15 mouse cellular contexts compared by ENCODE assay signal in the genomic region with DNA sequence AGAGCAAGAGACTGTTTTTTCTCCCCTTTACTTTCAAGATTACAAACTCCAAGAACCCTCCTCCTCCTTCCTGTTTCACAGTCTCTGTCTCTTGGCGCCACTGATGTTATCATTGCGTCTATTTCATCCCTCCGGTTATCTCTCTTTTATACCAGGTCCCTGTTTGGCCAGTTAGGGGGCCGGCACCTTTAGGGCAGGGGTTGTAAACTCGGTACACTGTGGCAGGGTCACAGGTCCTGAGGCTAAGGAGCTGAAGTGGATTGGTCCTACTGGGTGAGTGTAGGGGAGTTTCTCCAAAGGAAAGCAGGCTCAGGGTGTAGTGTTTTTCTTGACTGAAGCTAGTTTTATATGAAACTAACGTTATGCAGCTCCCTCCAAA. TPM values are rescaled to one million over a fixed set of nuclear protein-coding genes. Genes with fewer than 3 reads are reported as not detected.
DNase-seq lines count a peak whose midpoint lies in the region; ATAC-seq and TF ChIP-seq lines count a peak whose summit lies in the region.
"Had no signal": no experiment of that assay in that cellular context is flagged by ENCODE, and none has a peak within 500 bp of the region (broad histone marks: within the 10 kb centered on the region; RNA-seq: fewer than 3 reads in every experiment).

No protein-coding gene starts in this region.

- H3K4me3 ChIP-seq in heart, adult 2 months: no peak overlapping the region
- no peak overlapping the region for H3K4me3 ChIP-seq in lung, embryonic 16.5 days (ENCODE audit: low read length)
- H3K4me3 ChIP-seq in intestine, postnatal 0 days (ENCODE audit: low read depth, low read length): no peak overlapping the region
- H3K4me3 ChIP-seq: embryonic facial prominence, embryonic 12.5 days; hindbrain, embryonic 13.5 days; stomach, embryonic 15.5 days had no signal

- 0 out of 2 replicates have a peak, but pooled peaks have one; percentile 28 for ATAC-seq in lung, embryonic 16.5 days (ENCODE audit: low read depth)
- 0 out of 2 replicates have a peak, but pooled peaks have one; percentile 17 for ATAC-seq in intestine, postnatal 0 days
- peak; percentile 21; the same call in 1 of the 2 replicates for ATAC-seq in megakaryocyte progenitor cell, adult 5-6 weeks (replicated peaks; ENCODE audit: poor library complexity)
- ATAC-seq: forebrain, embryonic 14.5 days had no signal

- no peaks in the 10 kb centered on the region for H3K9me3 ChIP-seq in lung, embryonic 16.5 days (ENCODE audit: control insufficient read depth, low read length)
- H3K9me3 ChIP-seq in intestine, postnatal 0 days (ENCODE audit: control insufficient read depth): no peaks in the 10 kb centered on the region
- H3K9me3 ChIP-seq: embryonic facial prominence, embryonic 12.5 days; hindbrain, embryonic 13.5 days; stomach, embryonic 15.5 days had no signal

- H3K27ac ChIP-seq in heart, adult 2 months: no peak overlapping the region
- no peak overlapping the region for H3K27ac ChIP-seq in lung, embryonic 16.5 days (ENCODE audit: low read length)
- no peak overlapping the region for H3K27ac ChIP-seq in intestine, postnatal 0 days (ENCODE audit: low read depth, low read length)
- H3K27ac ChIP-seq: embryonic facial prominence, embryonic 12.5 days; hindbrain, embryonic 13.5 days; macrophage; stomach, embryonic 15.5 days had no signal

- no peak for TF ChIP-seq EP300 in heart, adult 2 months (IDR thresholded peaks at IDR 0.05; ENCODE audit: insufficient read depth, low read depth, low read length)

- WGBS in heart, adult 2 months: 17% methylated on average over 6 of the region's 6 CpGs
- 14% methylated on average over 6 of the region's 6 CpGs for WGBS in lung, embryonic 16.5 days
- 13% methylated on average over 6 of the region's 6 CpGs for WGBS in intestine, postnatal 0 days

- H3K4me2 ChIP-seq in lung, embryonic 16.5 days (ENCODE audit: low read depth, low read length): 0 out of 2 replicates have a peak overlapping the region, but pooled peaks have one; percentile 5
- peak overlapping the region; percentile 40 for H3K4me2 ChIP-seq in intestine, postnatal 0 days (replicated peaks; ENCODE audit: low read depth)
- H3K4me2 ChIP-seq: embryonic facial prominence, embryonic 12.5 days; hindbrain, embryonic 13.5 days; stomach, embryonic 15.5 days had no signal

- H3K79me2 ChIP-seq in heart, adult 2 months (replicated peaks; ENCODE audit: control insufficient read depth, insufficient read depth, low read length): no peaks in the 10 kb centered on the region; the same call in 1 of the 2 replicates

- TF ChIP-seq CTCF in heart, adult 2 months (IDR thresholded peaks at IDR 0.05): no peak
- no peak for TF ChIP-seq CTCF in intestine, postnatal 0 days (IDR thresholded peaks at IDR 0.05; ENCODE audit: low read depth)

- no peak for TF ChIP-seq POLR2A in heart, adult 2 months (IDR thresholded peaks at IDR 0.05; ENCODE audit: insufficient read depth, low read depth, low read length)

- DNase-seq in heart, adult 11 months: peak; percentile 52
- DNase-seq in heart, adult 2 months: no peak
- DNase-seq in lung, adult 18-20 months: no peak
- no peak for DNase-seq in urinary bladder, postnatal 36 days (ENCODE audit: low spot score in 2 of 2)
- no peak for DNase-seq in left cerebral cortex, postnatal 14 days (ENCODE audit: low spot score in 2 of 2)
- DNase-seq: adrenal gland, postnatal 36 days; cerebellum, postnatal 36 days had no signal

- no peak overlapping the region for H3K9ac ChIP-seq in heart, adult 2 months (ENCODE audit: low read depth, low read length)
- H3K9ac ChIP-seq in lung, embryonic 16.5 days (ENCODE audit: low read length): no peak overlapping the region
- no peak overlapping the region for H3K9ac ChIP-seq in intestine, postnatal 0 days (ENCODE audit: low read depth, low read length)
- H3K9ac ChIP-seq: embryonic facial prominence, embryonic 12.5 days; hindbrain, embryonic 13.5 days; stomach, embryonic 15.5 days had no signal

- H3K4me1 ChIP-seq in heart, adult 2 months (ENCODE audit: control insufficient read depth, insufficient read depth, low read length): peaks cover 1% of the 10 kb centered on the region; the same call in 1 of the 2 replicates
- peaks cover 2% of the 10 kb centered on the region; the same call in 1 of the 2 replicates for H3K4me1 ChIP-seq in lung, embryonic 16.5 days (replicated peaks; ENCODE audit: control insufficient read depth, insufficient read depth, low read length)
- no peaks in the 10 kb centered on the region for H3K4me1 ChIP-seq in intestine, postnatal 0 days (replicated peaks; ENCODE audit: control insufficient read depth, insufficient read depth, low read length)
- H3K4me1 ChIP-seq: embryonic facial prominence, embryonic 12.5 days; stomach, embryonic 15.5 days had no signal

- intact Hi-C loops in heart, adult 2 months (cut with DNase I): loop anchor here (10.0 kb wide), 1 partner anchor 274 kb away; no protein-coding TSS in a partner anchor
- intact Hi-C loops in left cerebral cortex, postnatal 14 days (cut with DNase I): no loop called here

- H3K36me3 ChIP-seq in heart, adult 2 months (ENCODE audit: control insufficient read depth, insufficient read depth, low read length): no peaks in the 10 kb centered on the region; the same call in 1 of the 2 replicates
- H3K36me3 ChIP-seq in lung, embryonic 16.5 days (ENCODE audit: control insufficient read depth, insufficient read depth, low read length): no peaks in the 10 kb centered on the region
- H3K36me3 ChIP-seq in intestine, postnatal 0 days (ENCODE audit: control insufficient read depth, insufficient read depth): no peaks in the 10 kb centered on the region
- H3K36me3 ChIP-seq: embryonic facial prominence, embryonic 12.5 days; hindbrain, embryonic 13.5 days; stomach, embryonic 15.5 days had no signal

- no peaks in the 10 kb centered on the region for H3K27me3 ChIP-seq in heart, adult 2 months (ENCODE audit: control insufficient read depth, insufficient read depth, low read length)
- H3K27me3 ChIP-seq in lung, embryonic 16.5 days (ENCODE audit: control insufficient read depth, insufficient read depth, low read depth, low read length): no peaks in the 10 kb centered on the region
- H3K27me3 ChIP-seq in intestine, postnatal 0 days (replicated peaks; ENCODE audit: control insufficient read depth, insufficient read depth, low read length): no peaks in the 10 kb centered on the region
- H3K27me3 ChIP-seq: stomach, embryonic 15.5 days had no signal

RNA-seq across cellular contexts. Expression of gene Ank2, which starts 40.7 kb away (rescaled TPM):
- total RNA-seq in heart, adult 2 months (2021): 100 to 1,000 TPM; 269 to 290 TPM
- polyA plus RNA-seq in heart, adult 2 months (2012; rRNA removed): 96.1 and 155 TPM in 2 replicates
- 10.3 and 11.3 TPM in 2 replicates for polyA plus RNA-seq in lung, embryonic 16.5 days (2015; fragmentation: Nextera tagmentation; extraction: Ambion mirVana)
- polyA plus RNA-seq in intestine, postnatal 0 days (2015; fragmentation: Nextera tagmentation; extraction: Ambion mirVana): 9.0 and 12.4 TPM in 2 replicates
- total RNA-seq in megakaryocyte progenitor cell, adult 5-6 weeks (2015): not detected in 2 replicates
- 0.50 TPM in 1 of 2 replicates, not detected in the other for total RNA-seq in megakaryocyte progenitor cell, adult 5-6 weeks (2017)
- 1,000 to 10,000 TPM in 1 of 2 experiments, 100 to 1,000 TPM in 1; 969 to 1,019 TPM for total RNA-seq in left cerebral cortex, postnatal 14 days (2021)

Comparison
In these comparisons a context has a peak if more than half of its experiments do, and no peak if none do; other contexts are left out.
1. RNA of gene Ank2, which starts 40.7 kb away (total RNA-seq): 969 to 1,019 TPM in left cerebral cortex, postnatal 14 days and 269 to 290 TPM in heart, adult 2 months; 0.50 TPM in megakaryocyte progenitor cell, adult 5-6 weeks; every median in the first group is over 100 times any median in the second.
2. Peak in every context shown above with its lines, with median percentiles within 50 percentile points of each other: ATAC-seq.